Mouse (Mus musculus) naive thymus-derived CD4-positive, alpha-beta T cell, adult 2 months (primary cell): ENCODE data around the gene Alkbh2.

Experiments used
- DNase-seq: peaks from one replicate; pipeline ENCODE4 v3.0.0-alpha.2; 2011; ENCODE audit warnings: low read depth

The Alkbh2 gene

GRCm38 (mm10) chr5:114100390-114101099 is 27.5 kb downstream of the Alkbh2 start:
- DNase-seq = no peak

GRCm38 (mm10) chr5:114099709-114100389 is 28.2 kb downstream of the Alkbh2 start:
- DNase-seq = peak; percentile 93

- peak; percentile 27 for DNase-seq
These were observed 36.8 kb downstream of the Alkbh2 start, which contains the start of gene Svop for GRCm38 (mm10) chr5:114091057-114091807. Gene Svop (minus strand): TSS chr5:114091570.

GRCm38 (mm10) chr5:114090421-114091013 is 37.5 kb downstream of the Alkbh2 start:
- no peak for DNase-seq

- no peak for DNase-seq
These were observed 40.0 kb downstream of the Alkbh2 start for GRCm38 (mm10) chr5:114087875-114088480.

- no peak for DNase-seq
These were observed 42.5 kb downstream of the Alkbh2 start for GRCm38 (mm10) chr5:114085501-114085900.

- no peak for DNase-seq
These were observed 51.0 kb downstream of the Alkbh2 start for GRCm38 (mm10) chr5:114077009-114077408.
